Mouse (Mus musculus) NIH3T3 (cell line): ENCODE data around the gene Vmn2r23.
"Not testable (repeated sequence)": the region's sequence is repeated elsewhere in the genome, so short reads cannot be mapped to it uniquely, and the experiment has no call there.

ENCODE experiments used
- DNase-seq: peaks from one replicate; pipeline ENCODE4 v3.0.0-alpha.2; 2012; ENCODE audit warnings: low read depth

The Vmn2r23 gene

GRCm38 (mm10) chr6:123702370-123702769 is at the start of gene Vmn2r23:
Gene Vmn2r23 (plus strand): TSS chr6:123702670.
- DNase-seq: no peak

GRCm38 (mm10) chr6:123657040-123657439 is 45.4 kb upstream of the Vmn2r23 start:
- peak; percentile 41 for DNase-seq

GRCm38 (mm10) chr6:123696639-123697038 is 5.8 kb upstream of the Vmn2r23 start:
- DNase-seq: not testable (repeated sequence)

GRCm38 (mm10) chr6:123697213-123697612 is 5.3 kb upstream of the Vmn2r23 start:
- DNase-seq: no peak

- no peak for DNase-seq
These were observed 67.6 kb downstream of the Vmn2r23 start for GRCm38 (mm10) chr6:123770031-123770430.

- DNase-seq: no peak
These were observed 76.1 kb downstream of the Vmn2r23 start, which contains the start of gene Vmn2r24 for GRCm38 (mm10) chr6:123778579-123778978. Gene Vmn2r24 (plus strand): TSS chr6:123778879.

- no peak for DNase-seq
These were observed 82.4 kb downstream of the Vmn2r23 start for GRCm38 (mm10) chr6:123784857-123785256.

GRCm38 (mm10) chr6:123793746-123794145 is 91.3 kb downstream of the Vmn2r23 start:
- DNase-seq: no peak
